Mouse (Mus musculus) lung, postnatal 4 days (tissue): ENCODE data around the gene Lipt1.

Experiments
- DNase-seq, 2 experiments: peaks; one replicate each; pipeline ENCODE4 v3.0.0; 2021

Lipt1 gene

DNA sequence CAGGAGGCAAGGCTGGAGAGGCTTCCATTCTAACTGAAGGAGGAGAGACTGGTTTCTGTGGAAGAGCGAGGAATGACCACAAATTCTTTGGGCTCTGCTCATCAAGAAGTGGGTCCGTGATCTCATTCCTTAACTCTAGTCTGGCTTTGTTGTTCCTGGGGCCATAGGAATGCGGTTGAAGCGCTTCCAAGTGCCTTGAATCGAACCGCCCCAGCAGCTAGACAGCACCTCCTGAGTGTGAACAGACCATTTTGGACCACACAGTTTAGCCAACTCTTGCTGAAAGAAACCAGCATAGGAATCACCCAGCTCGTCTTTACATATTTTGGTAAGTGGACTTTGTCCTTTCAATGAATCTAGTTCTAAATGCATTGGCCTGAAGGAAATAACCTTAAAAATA is at the start of gene Lipt1:
TSS of gene Lipt1 (plus strand) at position 35 of the 400 bp plus-strand sequence.
- peak; percentile 48 to 72 for DNase-seq

DNA sequence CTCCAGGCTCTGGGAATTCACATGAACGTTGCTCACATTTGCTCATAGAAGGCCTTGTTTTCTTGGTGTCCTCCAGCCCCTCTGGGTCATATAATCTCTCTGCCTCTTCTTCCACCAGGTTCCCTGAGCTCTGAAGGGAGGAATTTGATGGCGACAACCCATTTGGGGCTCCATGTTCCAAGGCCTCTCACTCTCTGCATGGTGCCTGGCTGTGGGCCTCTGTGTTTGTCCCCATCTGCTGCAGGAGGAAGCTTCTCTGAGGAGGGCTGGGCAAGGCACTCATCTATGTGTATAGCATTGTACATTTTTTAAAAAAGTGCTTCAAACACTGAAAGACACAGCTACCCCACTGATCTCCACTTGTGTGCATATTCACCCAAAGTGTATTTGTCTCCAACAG is 39.9 kb upstream of the Lipt1 start:
- no peak for DNase-seq

DNA sequence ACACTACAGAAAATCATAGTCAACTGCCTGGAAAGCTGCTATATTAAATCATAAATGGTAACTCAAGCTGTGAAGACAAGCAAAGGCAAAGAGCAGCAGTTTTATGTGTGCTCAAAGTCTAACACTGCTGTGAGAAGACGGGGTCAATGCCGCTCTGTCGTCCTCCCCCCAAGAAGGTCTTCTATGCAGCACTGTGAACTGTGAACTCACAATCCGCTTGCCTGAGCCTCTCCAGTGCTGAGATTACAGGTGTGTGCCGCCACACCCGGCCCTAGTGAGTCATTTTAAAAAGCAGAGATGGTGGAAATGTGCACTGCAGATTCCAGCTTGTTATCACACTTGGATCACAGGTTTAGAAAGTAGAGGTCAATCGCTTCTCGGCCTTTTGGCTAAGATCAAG is 24.7 kb upstream of the Lipt1 start:
- no peak for DNase-seq

DNA sequence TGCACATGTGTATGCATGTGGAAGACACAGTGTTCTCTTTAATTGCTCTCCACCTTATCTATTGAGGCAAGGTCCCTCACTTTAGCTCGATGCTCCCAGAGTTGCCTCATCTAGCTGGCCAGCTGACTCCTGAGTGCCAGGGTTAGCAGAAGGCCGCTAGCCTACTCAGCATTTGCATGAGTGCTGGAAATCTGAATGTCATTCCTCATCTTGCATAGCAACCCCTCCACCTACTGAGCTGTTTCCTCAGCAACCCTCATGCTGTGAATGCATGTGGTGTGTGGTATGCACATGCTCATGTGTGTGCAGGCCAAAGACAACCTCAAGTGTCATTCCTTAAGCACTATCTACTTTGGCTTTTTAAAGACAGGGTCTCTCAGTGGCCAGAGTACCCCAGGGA is 20.8 kb upstream of the Lipt1 start:
- no peak for DNase-seq

DNA sequence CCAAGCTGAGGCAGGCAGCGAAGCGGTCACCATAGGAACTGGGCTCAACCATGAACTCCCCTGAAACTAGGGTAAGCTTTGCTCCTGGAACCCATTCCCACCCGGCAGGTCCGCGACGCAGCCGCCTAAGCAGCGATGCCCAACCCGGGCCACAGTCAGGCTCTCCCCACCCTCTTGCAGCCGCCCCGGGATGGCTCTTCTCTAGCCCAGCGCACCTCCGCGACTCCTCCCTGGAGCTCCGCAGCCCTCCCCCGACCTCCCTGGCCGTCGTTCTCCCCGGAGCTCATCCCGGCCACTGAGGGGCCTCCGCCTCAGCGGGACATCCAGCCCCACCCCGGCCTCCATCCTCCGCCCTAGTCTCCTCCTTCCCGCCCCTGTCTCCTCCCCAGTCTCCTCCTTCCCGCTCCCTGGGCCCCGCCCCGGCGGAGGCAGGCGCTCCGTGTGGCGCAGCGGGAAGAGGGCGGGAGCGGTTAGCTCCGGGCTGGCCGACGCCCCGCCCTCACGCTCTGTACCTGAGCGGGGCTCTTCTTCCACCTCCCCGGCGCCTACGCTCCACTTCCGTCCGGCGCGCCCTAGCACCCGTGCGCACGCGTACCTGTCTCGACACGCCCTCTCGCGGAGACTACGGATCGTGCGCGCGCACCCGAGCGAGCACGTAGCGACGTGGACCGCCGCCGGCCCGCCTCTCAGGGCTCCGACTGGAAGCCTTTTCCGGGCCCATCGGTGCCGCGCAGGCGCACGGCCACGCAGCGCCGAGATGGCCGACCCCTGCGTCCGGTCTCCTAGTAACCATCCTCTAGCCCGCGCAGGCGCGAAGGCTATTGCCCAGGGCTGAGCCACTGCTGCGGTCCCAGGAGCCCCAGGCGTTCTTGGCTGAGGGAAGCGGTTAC is 6.8 kb upstream of the Lipt1 start:
- peak; percentile 100 for DNase-seq

DNA sequence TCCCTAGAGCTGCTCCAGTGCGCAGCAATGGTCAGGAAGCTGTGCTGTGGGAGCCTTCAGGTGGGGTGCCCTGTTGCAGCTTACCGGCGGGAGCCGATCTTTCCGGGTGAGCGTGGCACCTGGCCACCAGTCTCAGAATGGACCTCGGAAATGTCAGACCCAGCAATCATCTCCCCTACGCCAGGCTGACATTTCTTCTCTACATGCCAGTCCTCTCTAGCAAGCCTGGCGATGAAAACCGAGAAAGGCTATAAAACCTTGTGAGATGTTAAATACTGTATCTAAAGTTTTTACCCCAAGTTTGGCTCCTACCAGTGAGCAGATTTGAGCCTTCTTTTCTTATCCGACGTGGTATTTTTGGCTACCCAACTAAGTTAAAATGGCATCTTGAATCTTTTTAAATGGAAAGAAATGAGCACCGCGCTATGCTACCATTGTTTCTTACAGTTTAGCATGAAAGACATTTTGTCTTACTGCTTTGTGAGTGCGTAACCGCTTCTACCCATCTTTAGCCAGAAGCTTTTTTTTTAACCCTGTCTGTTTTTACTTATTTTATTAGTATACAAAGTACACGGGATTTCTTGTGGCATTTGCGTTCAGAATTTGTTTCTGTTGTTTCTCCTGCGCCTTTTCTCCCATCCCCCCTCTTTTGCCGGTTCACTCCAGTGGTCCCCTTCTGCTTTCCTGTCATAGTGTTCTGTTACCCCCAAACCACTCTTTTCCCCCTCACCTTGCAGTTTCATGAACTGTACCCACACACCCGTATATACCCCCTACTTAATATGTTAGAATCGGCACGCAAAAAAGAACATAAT is 5.9 kb upstream of the Lipt1 start:
- DNase-seq, result no peak

DNA sequence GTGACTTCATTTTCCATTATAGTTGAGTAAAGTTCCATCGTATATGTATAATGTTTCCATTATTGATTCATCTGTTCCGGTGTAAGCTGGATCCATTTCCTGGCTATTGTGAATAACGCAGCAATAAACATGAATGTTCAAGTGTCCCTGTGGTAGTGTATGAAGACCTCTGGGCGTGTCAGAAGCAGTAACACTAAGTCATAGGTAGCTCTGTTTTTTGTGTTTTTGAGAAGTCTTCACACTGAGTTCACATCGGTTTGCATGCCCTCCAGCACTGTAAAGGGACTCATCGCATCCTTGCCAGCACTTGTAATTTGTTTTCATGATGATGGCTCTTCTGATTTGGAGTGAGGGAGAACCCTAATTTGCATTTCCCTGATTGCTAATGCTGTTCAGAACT is 5.3 kb upstream of the Lipt1 start, which contains the start of gene Tsga10:
TSS of gene Tsga10 (minus strand) at position 144 of the 400 bp plus-strand sequence.
- DNase-seq, result no peak

DNA sequence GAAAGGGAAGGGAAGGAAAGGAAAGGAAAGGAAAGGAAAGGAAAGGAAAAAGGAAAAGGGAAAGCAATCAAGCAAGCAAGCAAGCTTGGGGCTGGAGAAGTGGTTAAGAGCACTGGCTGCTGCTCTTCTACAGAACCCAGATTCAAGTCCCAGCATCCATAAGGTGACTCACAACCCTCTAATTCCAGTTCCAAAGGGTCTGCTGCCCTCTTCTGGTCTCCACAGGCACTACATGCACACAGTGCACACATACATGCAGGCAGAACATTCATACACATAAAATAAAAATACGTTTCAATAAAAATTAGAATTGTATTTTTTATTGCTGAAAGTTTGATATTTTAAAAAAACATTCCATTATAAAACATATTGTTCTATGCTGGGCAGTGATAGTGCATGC is 4.5 kb upstream of the Lipt1 start:
- peak; percentile 39 to 64 for DNase-seq

DNA sequence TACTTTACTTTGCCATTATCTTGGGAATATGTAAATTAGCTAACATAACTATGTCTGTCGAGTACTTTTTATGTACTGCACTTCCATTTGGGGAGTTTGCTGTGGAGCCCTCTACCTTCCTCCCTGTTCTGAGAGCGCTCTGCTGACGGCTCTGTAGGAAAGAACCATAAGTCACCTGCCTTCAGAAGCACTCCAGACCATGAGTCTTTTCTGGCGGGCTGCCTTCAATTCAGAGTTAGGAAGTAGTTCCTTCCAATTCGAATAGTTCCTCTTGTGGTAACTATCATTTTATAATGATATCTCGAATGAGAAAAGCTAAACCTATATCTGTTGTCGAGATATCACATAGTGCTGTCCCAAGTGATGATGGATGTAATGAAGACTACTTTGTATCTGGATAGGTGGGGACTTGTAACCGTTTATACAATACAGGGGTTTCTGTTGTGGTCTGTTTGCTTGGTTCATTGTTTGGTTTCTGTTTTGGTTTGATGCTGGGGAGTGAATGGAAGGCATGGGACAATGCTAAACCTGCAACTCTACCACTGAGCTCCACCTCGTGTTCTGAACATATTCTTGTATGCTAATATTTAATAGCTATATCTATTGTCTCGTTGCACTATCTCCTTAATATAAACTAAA is 3.7 kb upstream of the Lipt1 start:
- no peak for DNase-seq

DNA sequence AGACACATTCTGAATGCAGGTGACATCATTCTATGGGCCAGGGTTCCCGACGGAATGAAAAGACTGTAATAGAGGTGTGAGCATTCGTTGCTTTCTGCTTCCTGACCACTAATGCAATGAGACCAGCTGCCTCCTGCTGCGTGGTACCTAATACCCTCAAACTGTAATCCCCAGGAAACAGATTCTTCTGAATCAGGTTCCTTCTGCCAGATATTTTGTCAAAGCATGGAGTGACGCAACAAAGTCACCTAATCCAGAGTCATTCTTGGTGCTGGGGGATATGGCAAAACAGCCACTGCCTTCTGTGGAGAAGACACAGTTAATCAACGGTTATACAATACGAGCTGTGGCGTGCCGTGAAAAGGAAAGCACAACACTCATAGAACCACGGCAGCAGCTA is 2.9 kb upstream of the Lipt1 start:
- no peak for DNase-seq

DNA sequence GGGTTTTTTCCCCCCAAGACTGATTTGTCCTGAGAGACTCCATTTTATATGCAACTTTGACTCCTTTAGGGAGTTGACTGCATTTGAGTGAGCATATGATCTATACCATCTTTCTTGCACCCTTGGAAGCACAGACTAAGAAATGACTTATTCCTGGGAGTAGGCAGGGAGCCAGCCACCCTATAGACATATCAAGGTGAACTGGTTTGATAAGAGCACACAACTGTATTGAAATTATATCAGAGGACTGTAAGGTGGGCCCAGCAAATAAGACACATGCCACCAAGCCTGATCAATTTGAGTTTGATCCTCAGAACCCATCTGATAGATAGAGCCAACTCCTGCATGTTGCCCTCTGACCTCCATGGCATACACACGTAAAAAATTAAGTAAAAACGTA is 2.2 kb upstream of the Lipt1 start:
- no peak for DNase-seq

DNA sequence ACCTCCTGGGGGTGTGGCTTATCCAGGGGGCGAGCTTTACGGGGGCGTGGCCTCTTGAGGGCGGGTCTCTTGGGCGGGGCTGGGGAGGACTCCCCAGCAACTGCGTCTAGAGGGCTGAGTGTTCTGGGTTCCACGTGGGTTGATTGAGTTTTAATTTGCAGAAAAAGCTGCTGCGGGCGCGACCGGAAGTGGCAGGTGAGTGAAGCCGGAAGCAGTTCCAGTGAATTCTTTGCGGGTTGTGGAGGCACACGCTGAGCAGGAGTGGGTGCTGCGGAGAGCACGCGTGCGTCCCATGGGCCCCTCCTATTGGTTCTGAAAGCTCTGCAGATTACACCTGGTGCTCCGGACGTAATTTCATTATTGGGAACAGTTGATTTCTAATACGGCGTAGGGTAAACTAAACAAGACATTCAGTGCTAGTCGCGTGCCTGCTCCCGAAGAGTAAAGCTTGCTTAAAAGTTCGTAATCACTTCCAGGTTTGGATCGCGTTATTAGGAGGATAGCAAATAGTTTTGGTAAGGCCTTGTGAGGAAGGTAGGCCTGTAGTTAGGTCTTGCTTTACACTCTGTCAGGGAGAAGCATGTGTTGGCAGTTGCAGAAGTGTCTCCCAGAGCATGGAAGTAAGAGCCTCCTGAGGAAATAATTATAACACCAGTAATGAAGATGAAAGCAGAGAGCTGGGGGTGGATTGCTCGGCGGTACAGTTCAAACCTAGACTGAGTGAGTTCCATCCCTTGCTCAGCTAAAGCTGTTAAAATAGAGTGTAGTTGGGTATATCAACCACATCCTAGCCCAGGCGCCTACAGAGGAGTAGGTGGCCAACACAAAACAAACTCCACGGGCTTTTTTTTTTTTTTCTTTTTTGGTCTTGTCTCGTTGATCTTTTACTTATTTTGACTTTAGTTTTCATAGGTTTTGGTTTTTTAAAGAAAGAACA is 861 bp downstream of the Lipt1 start:
- peak; percentile 85 to 88 for DNase-seq

DNA sequence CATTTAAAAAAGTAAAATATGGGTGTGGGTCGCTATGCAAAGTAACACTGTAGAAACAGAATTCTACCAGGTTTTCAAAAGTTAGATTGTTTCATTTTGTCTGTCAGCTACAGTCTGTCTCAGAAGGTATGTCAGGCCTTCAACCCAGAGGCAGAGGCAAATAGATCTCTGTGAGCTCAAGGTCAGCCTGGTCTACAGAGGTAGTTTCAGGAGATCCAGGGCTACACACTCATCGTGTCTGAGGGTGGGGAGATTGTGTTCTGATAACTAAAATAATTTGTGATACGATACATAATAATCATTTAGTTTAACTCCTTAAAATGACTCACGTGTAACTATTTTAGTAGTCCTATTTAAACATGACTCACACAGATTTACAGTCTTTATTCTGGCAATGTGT is 1.6 kb downstream of the Lipt1 start:
- no peak for DNase-seq

DNA sequence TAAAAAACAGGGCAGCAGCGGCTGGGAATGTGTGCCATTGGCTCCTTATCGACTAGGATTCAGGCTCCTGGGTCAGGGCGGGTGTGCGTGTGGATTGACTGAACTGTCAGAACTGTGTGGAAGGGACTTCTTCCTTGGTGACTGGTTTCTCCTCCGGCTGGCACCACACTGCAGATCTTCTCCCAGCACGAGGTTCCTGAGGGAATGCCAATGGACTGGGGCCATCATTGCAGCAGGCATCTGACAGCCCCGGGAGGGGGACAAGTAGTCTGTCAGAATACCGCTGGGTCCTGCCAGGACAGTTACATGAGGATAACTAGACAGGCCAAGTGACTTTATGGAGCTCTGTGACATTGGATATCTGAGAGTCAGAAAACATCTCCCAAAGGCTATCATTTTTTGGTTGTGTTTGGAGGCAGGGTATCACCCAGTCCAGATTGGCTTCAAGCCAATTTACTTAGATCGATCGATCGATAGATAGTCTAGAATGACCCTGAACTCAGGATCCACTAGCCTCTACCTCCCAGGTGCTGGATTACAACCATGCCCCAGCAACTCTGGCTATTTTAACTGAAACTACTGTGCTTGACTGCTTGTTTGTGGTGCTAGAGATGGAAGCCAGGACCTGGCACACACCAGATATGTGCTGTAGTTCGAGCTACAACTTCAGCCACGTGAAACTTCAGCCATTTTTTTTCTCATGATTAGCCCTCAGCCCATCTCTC is 6.4 kb downstream of the Lipt1 start:
- DNase-seq, result no peak

DNA sequence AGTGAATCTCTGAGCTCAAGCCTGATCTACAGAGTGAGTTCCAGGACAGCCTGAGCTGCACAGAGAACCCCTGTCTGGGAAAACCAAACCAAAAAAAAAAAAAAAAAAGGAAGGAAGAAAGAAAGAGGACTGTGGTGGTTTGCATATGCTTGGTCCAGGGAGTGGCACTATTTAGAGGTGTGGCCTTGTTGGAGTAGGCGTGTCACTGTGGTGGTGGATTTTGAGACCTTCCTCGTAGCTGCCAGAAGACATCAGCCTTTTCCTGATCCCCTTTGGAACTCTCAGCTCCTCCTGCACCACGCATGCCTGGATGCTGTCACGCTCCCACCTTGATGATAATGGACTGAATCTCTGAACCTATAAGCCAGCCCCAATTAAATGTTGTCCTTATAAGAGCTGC is 11.9 kb downstream of the Lipt1 start:
- no peak for DNase-seq

DNA sequence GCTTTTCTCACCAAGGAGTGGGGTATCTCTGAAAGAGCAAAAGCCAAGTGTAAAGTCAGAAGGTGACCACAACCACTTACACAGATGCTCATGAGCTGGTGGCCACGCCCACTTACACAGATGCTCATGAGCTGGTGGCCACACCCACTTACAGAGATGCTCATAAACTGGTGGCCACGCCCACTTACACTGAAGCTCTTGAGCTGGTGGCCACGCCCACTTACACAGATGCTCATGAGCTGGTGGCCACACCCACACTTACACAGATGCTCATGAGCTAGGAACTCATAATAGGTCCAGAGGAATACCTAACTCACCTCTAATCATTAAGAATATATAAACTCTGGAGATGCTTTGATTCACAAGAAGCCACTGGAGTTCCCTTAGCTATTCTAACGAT is 12.9 kb downstream of the Lipt1 start:
- DNase-seq, result no peak

DNA sequence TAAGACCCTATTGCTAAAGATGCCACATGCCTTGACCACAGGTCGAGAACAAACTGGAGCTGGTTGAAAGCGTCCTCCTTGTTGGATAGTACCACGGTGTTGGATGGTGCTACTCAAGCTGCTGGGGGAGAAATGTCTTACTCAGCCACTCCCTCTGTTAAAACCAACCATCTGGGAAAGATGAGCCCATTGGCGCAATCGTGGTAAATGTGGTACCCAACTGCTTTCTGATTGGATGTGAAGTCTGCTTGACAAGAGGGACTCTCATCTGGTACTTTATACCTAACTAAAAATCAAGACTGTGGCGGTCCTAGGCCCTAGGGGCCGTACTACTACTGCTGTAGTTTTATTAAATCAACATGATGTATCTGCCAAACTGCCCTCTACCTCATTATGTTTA is 17.7 kb downstream of the Lipt1 start:
- DNase-seq, result no peak

DNA sequence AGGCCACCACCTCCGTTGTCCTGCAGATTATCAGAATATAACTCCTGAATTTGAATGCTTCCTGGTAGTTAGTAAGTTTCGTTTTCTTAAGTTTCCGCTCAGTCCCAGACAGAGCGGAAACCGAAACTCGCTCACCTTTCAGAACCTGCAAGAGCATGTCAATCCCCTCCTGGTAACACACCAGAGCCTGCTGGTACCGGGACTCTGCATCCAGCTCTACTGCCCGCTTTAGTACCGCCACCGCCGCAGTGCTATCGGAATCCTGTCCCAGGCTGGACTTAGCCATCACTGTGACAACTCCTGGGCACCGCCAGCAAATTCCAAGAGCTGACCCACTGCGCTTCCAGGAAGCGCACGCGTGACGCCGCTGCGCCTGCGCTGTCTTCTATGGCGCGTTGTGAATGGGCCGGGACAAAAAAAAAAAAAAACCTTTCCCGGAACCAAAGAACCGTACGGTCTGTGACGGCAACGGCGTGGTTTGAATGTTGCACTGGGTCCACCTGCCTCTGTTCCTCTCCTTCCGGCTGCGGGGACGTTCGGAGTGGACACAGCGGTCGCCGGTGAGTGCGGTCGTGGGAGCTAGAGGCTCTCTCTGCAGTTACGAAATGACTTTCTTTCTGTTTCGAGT is 18.6 kb downstream of the Lipt1 start, which contains the start of the genes Mitd1 and Mrpl30:
TSS of gene Mitd1 (minus strand) at position 387 of the 628 bp plus-strand sequence.
TSS of gene Mrpl30 (plus strand) at position 453 of the 628 bp plus-strand sequence.
- DNase-seq, result peak; percentile 93

DNA sequence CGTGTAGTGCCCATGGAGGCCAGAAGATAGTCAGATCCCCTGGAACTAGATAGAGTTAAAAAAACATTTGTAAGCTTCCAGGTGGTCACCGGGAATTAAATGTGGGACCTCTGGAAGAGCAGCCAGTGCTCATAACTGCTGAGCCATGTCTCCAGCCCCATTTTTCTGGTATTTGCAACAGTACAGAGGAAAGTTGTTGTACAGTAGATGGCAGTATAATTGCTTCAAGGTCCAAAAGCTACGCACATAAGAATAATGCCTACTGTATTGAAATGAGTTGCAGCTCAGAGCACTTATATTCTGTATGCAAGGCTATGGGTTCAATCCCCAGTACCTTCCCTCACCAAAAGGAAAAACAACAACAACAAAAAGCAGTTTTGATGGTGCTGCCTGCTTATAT is 19.9 kb downstream of the Lipt1 start:
- DNase-seq, result no peak

DNA sequence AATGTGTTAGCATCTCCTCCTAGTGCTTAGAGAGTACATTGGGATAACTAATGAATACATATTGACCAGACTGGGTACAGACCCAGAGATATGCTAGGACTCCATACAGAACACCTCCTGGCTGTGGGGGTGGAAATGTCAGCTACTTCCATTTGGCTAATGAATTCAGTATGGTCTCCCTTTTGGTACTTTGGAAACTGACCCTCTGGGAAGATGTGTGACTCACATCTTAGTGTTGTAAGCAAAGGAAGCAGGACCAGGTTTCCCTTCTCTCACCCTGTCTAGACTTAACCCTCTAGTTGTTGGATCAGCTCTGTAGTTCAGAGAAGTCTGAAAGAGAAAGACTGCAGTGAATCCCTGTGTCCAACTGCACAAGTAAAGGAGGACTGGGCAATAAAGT is 23.1 kb downstream of the Lipt1 start:
- no peak for DNase-seq

DNA sequence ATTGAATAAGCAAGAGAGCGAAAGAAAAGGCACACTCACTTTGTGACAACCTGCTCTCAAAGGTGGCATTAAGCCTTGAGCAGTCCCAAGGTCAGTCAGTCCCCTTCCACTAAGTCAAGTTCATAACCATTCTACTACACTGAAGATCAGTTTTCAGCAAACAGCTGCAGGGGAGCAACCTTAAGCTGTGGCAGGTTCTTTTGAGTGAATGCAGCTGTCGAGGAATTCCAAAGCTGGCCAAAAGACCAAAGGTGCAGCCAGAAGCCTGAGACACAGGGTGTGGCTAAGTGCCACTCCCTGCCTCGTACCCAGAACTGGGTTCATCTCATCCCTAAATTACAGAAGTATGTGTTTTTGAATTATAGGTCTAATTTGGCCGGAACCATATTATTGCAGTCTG is 28.3 kb downstream of the Lipt1 start:
- DNase-seq, result no peak
